Mouse (Mus musculus): ENCODE measurements around the gene 4930469K13Rik.

4930469K13Rik gene

GRCm38 (mm10) chr11:34078581-34078980, 19.8 kb downstream of the 4930469K13Rik start:
- peak; percentile 60 for DNase-seq

GRCm38 (mm10) chr11:34077870-34078269, 20.5 kb downstream of the 4930469K13Rik start:
- peak; percentile 66 for DNase-seq

- peak; percentile 71 for DNase-seq
Observed at GRCm38 (mm10) chr11:34073776-34074175, 24.6 kb downstream of the 4930469K13Rik start.

GRCm38 (mm10) chr11:34072309-34072708, 26.0 kb downstream of the 4930469K13Rik start:
- no peak for DNase-seq

- no peak for DNase-seq
Observed at GRCm38 (mm10) chr11:34070596-34070995, 27.8 kb downstream of the 4930469K13Rik start.

GRCm38 (mm10) chr11:34063702-34064485, 34.5 kb downstream of the 4930469K13Rik start:
- peak; percentile 85 for DNase-seq

- DNase-seq = no peak
Observed at GRCm38 (mm10) chr11:34063257-34063656, 35.1 kb downstream of the 4930469K13Rik start.

GRCm38 (mm10) chr11:34061740-34062139, 36.6 kb downstream of the 4930469K13Rik start:
- DNase-seq = no peak

GRCm38 (mm10) chr11:34058960-34059359, 39.4 kb downstream of the 4930469K13Rik start:
- no peak for DNase-seq

- no peak for DNase-seq
Observed at GRCm38 (mm10) chr11:34058332-34058731, 40.0 kb downstream of the 4930469K13Rik start.

- no peak for DNase-seq
Observed at GRCm38 (mm10) chr11:34056715-34057114, 41.6 kb downstream of the 4930469K13Rik start.

- DNase-seq = no peak
Observed at GRCm38 (mm10) chr11:34054031-34054727, 44.2 kb downstream of the 4930469K13Rik start.

GRCm38 (mm10) chr11:34053031-34053818, 45.1 kb downstream of the 4930469K13Rik start:
- no peak for DNase-seq

GRCm38 (mm10) chr11:34050643-34051042, 47.7 kb downstream of the 4930469K13Rik start:
- DNase-seq = no peak

- no peak for DNase-seq
Observed at GRCm38 (mm10) chr11:34050063-34050462, 48.3 kb downstream of the 4930469K13Rik start.

- no peak for DNase-seq
Observed at GRCm38 (mm10) chr11:34049125-34049379, 49.3 kb downstream of the 4930469K13Rik start.

- DNase-seq = no peak
Observed at GRCm38 (mm10) chr11:34048375-34049124, 49.8 kb downstream of the 4930469K13Rik start.

GRCm38 (mm10) chr11:34047542-34047937, 50.8 kb downstream of the 4930469K13Rik start:
- no peak for DNase-seq

GRCm38 (mm10) chr11:34046767-34047541, 51.4 kb downstream of the 4930469K13Rik start, which contains the start of gene Lcp2:
Gene Lcp2 (plus strand): TSS chr11:34046920.
- peak; percentile 68 for DNase-seq

GRCm38 (mm10) chr11:34042808-34043207, 55.5 kb downstream of the 4930469K13Rik start:
- DNase-seq = peak; percentile 66

- DNase-seq = no peak
Observed at GRCm38 (mm10) chr11:34040061-34040460, 58.3 kb downstream of the 4930469K13Rik start.
